Mouse (Mus musculus) right cerebral cortex, postnatal 4 days (tissue): ENCODE results near the gene Lats2.
A peak's percentile ranks its signal among the peaks of the same experiment; 100 is the strongest.

Experiments used
- DNase-seq: peaks from one replicate; pipeline ENCODE4 v3.0.0-alpha.2; 2022

The Lats2 gene

DNA sequence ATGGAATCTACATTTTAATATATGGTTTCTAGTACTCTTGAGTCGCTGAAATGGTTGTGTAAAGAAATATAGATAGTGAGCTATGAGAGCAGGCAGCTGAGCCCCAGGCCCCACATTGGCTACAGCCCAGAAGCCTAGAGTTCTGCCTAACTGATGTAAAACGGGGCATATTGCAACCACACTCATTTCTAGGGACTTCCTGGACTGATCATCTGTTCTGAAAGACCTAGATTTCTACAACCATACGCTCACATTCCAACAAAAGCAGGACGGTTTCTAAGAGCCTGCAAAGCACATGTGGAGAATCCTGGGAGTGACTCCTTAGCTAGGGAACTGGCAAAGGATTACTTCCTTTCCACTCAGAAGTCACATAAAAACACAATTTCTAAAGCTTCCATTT, 22.0 kb downstream of the Lats2 start:
- DNase-seq, result no peak

GRCm38 (mm10) chr14:57732668-57733293, 25.4 kb downstream of the Lats2 start:
- no peak for DNase-seq

DNA sequence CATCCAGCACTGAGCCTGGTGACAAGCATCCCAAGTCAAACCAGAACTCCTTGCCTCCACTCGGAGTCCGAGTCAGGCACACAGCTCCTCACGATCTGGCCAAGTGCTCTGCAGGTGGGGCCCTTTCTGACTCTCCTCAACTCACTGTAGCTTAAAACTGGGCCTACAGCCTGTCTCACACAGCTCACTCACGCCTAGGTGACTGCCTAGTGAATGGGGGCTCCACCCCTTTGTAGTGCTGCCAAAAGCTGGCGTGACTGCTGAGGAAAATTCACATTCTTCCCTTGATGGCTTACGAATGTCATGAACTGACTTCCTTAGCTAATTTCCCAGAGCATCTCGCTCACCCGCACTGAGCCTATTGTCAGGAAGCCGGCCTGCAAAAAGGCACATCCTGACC, 27.7 kb downstream of the Lats2 start:
- DNase-seq, result no peak

DNA sequence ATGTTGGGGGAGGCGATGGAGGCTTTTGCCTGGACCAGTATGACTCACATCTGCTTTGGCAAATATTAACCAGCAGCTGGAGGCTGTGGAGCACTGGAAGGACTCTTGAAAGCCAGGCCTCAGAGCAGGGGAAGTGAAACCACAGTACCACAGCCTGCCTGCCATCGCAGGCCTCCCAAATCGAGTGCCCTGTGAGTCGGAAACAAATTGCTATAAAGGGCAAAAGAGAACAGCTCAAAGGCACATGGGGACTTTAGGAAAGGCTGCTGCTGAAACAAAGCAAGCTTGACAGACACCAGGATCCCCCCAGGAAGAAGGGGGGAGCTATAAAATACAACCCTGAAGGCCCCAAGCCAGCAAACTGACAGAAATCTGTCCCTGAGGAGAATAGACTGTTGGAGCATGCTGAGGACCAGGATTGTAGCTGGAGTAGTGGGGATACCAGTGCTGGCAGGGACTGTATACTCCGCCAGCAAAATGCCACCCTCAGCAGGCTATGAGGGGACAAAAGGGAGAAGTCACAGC, 28.2 kb downstream of the Lats2 start:
- no peak for DNase-seq

DNA sequence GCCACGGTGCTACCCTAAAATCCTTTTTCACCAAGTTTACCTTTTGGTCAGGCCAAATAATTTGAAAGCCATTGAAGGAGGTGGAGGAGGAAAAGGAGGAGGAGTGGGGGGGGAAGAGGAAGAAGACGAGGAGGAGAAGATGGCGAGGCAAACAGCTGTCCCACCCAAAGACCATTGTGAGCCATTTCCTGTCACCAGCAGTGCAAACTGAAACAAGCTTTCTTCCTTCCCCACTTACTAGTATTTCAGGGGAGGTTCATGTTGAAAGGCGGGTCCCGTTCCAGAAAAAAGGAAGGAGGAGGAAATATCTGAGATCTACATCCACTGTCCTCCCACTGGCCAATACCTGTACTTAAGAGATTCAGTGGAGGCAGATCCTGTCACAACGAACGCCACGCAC, 28.8 kb downstream of the Lats2 start:
- DNase-seq, result no peak

DNA sequence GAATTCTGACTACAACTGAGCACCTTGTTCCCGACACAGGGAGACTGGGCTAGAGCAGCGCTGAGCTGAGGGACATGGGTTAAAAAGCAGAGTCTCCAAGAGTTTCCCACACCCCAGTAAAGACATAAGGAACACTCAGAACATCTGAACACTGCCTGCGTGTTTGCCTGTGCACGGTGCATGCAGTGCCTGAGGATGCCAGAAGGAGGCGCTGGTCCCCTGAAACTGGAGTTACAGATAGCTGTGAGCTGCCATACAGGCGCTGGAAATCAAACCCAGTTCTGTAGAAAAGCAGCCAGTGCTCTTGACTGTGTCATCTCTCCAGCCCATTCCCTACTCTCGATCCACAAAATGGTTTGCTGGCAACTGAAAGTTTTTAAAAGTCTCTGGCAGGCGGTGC, 32.0 kb downstream of the Lats2 start:
- DNase-seq, result no peak

- no peak for DNase-seq
Measured at GRCm38 (mm10) chr14:57724473-57724872, 33.7 kb downstream of the Lats2 start.

- no peak for DNase-seq
Measured at GRCm38 (mm10) chr14:57718245-57718644, 39.9 kb downstream of the Lats2 start.

GRCm38 (mm10) chr14:57716601-57717245, 41.5 kb downstream of the Lats2 start:
- DNase-seq, result no peak

GRCm38 (mm10) chr14:57712884-57713283, 45.3 kb downstream of the Lats2 start:
- DNase-seq, result no peak

- no peak for DNase-seq
Measured at GRCm38 (mm10) chr14:57711059-57711458, 47.1 kb downstream of the Lats2 start.

DNA sequence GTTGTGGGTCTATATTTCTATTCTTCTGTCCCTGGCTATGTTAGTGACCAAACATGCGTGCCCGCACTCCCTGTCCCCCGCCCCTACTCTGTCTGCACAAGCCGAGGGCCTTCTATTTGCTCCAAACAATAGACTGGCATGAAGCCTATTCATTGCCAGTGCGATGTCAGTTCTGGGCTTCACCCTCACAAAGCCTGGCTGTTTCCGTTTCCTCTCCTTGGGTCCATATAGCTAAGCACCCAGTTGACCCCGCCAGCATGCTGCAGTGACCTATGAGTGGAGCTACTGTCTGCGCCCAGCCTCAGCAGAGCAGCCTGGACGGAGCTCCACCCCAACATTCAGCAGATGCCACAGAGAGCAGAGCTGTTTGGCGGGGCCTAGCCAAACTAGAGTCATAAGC, 49.0 kb downstream of the Lats2 start:
- DNase-seq, result no peak

DNA sequence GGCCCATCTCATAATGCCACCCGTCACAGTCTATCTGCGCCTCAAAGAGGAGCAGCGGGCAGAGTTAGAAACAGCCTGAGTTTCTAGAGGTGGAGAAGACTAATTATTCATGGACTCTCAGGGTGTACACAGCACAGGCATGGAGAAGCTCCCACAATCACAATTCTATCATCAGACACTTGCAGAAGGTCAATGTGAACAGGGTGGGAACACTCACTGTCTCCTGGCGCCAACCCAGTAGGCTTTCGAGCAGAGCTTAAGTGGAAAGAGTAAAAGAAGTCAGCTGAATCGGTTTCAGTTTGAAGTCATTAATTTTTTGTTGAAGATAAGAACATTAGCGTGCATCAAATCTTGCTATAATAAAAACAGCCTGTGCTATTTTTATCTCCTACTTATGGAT, 49.6 kb downstream of the Lats2 start:
- DNase-seq, result no peak

GRCm38 (mm10) chr14:57707100-57707893, 50.9 kb downstream of the Lats2 start:
- DNase-seq, result peak; percentile 23

- DNase-seq, result no peak
Measured at GRCm38 (mm10) chr14:57706760-57707099, 51.5 kb downstream of the Lats2 start.

DNA sequence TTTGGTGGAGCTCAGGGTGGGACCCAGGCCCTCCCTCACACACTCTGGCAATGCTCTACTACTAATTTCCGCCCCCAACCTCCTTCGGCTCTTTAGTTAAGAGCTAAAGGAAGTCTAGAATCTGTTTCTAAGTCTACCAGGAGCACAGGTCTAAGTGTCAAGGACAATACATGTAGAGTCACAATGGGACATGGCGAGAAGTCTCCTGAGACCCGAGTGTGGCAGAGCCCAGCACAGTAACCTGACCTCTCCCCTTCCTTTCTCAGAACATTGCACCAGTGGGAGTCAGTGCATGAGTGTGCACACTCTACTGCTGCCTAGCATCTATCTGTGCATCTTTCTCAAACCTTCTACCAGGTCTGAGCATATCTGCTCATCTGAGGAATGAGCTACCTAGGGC, 52.4 kb downstream of the Lats2 start:
- no peak for DNase-seq

DNA sequence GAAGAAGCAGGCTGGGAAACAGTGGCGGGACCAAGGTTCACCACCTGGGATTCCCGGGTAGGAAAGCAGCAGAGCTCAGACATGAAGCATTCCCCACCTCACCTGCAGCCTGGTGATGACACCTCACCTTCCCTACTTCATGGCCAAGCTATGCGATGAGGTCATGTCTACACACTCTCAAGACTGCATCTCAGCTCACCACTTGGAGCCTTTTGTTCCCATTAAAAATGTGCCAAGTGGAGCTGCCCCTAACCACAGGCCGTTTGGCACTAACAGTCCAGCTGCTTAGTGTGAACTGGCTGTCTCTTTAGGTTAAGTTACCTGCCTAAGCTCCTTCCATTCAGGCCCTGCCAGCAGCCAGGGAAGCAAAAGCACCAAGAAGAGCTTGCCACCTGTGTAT, 53.1 kb downstream of the Lats2 start:
- no peak for DNase-seq

GRCm38 (mm10) chr14:57701915-57702477, 56.2 kb downstream of the Lats2 start:
- no peak for DNase-seq

DNA sequence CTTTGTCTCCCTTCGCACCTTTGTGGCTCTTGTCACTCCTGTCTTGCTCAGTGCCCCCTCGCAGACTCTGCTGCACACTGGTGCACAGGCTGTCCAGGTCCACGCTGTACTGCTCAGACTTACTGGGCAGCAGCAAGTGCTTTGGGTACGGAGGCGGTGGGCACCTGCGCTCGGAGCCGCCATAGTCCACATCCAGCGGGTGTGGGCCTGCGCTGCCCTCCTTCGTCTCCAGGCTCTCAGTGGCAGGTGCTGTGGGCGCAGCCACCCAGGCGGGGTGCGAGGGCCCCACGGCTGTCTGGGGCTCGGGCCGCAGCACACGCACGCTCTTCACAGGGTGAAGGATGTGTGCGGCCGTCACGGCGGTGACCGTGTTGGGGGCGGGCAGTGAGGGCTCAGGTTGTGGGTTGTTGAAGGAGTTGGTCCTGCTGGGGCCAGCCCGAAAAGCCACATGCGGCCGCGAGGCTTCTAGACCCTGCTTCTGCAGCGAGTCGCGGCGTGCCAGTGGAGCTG, 58.7 kb downstream of the Lats2 start:
- no peak for DNase-seq

- DNase-seq, result no peak
Measured at GRCm38 (mm10) chr14:57699016-57699415, 59.2 kb downstream of the Lats2 start.

DNA sequence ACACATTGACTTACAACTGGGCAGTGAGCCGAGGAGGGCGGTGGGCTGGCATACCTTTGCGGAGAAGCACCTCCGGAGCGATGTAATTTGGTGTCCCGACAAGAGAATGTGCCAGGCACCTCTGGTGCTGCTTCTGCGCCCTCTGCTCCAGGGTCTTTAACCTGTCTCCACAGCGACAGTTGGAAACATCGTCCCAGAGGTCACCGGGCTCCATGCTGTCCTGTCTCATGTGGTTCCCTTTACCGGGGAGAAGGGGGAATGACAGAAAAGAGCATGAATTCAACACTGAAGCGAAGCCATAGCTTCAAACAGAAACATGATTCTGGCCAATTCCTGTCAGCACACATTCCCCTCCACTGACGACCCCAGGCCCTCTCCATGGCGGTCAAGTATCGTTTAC, 62.1 kb downstream of the Lats2 start:
- DNase-seq, result no peak

- DNase-seq, result no peak
Measured at GRCm38 (mm10) chr14:57695550-57695949, 62.6 kb downstream of the Lats2 start.

DNA sequence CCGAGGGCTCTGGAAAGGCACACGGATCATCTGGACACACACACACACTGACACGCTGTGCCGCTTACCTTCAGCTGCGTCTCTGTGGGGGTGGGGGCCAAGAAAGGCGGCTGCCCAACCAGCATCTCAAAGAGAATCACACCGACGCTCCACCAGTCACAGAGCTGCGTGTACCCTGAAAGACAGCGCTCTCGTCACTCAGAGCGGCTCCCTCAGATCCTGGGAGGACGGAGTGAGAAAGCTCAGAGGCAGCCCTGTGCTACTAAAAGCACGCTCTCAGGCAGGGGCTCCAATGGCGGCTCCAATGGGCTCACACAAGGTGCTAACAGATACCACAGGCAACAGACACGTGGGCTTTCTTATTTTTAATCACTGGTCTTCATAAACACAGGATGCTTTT, 63.9 kb downstream of the Lats2 start:
- no peak for DNase-seq
